Mouse (Mus musculus) neural tube, embryonic 11.5 days (tissue): ENCODE data around the gene Gm8369. TPM values are rescaled to one million over a fixed set of nuclear protein-coding genes. Genes with fewer than 3 reads are reported as not detected.
"Not testable (repeated sequence)": the region's sequence is repeated elsewhere in the genome, so short reads cannot be mapped to it uniquely, and the experiment has no call there.

Experiments used
- ATAC-seq: fragments of 200-750 bp; cut with Nextera tagmentation; 2 replicates; pipeline ENCODE4 v1.8.0; 2017; ENCODE audit warnings: moderate number of reproducible peaks, mild to moderate bottlenecking, moderate TSS enrichment, moderate library complexity; ENCODE audit not compliant: insufficient read depth, low FRiP score, low TSS enrichment
- DNase-seq: peaks from one replicate; pipeline ENCODE4 v3.0.0-alpha.2; 2015; ENCODE audit warnings: low spot score
- H3K27ac ChIP-seq: fragments of 300-500 bp; sonication (generic); 2 replicates; pipeline ENCODE4 v1.5.1; 2014; ENCODE audit warnings: low read depth, mild to moderate bottlenecking, low read length
- H3K27me3 ChIP-seq: fragments of 300-500 bp; sonication (generic); 2 replicates; pipeline ENCODE4 v1.6.1; 2014; ENCODE audit warnings: mild to moderate bottlenecking, low read length, mixed read lengths; ENCODE audit not compliant: control insufficient read depth, insufficient read depth
- H3K36me3 ChIP-seq: fragments of 300-500 bp; sonication (generic); 2 replicates; pipeline ENCODE4 v1.6.1; 2014; ENCODE audit warnings: mild to moderate bottlenecking, low read length, moderate library complexity, mixed read lengths; ENCODE audit not compliant: control insufficient read depth, insufficient read depth
- H3K4me1 ChIP-seq: fragments of 300-500 bp; sonication (generic); 2 replicates; pipeline ENCODE4 v1.6.1; 2014; ENCODE audit warnings: low read length, mixed read lengths; ENCODE audit not compliant: control insufficient read depth, insufficient read depth
- H3K4me2 ChIP-seq: fragments of 300-500 bp; sonication (generic); 2 replicates; pipeline ENCODE4 v1.6.1; 2014; ENCODE audit warnings: low read depth, mild to moderate bottlenecking, moderate library complexity
- H3K4me3 ChIP-seq: fragments of 300-500 bp; sonication (generic); 2 replicates; pipeline ENCODE4 v1.5.1; 2014; ENCODE audit warnings: low read depth, low read length
- H3K9ac ChIP-seq: fragments of 300-500 bp; sonication (generic); 2 replicates; pipeline ENCODE4 v1.6.1; 2014; ENCODE audit warnings: mild to moderate bottlenecking, low read length
- H3K9me3 ChIP-seq: fragments of 300-500 bp; sonication (generic); 2 replicates; pipeline ENCODE4 v1.6.1; 2016; ENCODE audit warnings: low read length; ENCODE audit not compliant: control insufficient read depth
- whole genome bisulfite sequencing: fragments of 180-500 bp; shearing (Covaris S2); extraction: QIAGEN DNeasy Blood & Tissue Kit; methylation state at CpG from one replicate; pipeline ENCODE4 v1.1.7; 2014; 5-methylcytosine and 5-hydroxymethylcytosine counted together
- polyA plus RNA-seq: library from polyadenylated mRNA; unstranded; fragments of >200 nt; fragmentation: Nextera tagmentation; extraction: Ambion mirVana; gene quantifications from 2 replicates; pipeline ENCODE4 v1.2.1, GENCODE M21; 2014

The Gm8369 gene
- polyA plus RNA-seq, 1 experiment from 2014 or later = not detected

DNA sequence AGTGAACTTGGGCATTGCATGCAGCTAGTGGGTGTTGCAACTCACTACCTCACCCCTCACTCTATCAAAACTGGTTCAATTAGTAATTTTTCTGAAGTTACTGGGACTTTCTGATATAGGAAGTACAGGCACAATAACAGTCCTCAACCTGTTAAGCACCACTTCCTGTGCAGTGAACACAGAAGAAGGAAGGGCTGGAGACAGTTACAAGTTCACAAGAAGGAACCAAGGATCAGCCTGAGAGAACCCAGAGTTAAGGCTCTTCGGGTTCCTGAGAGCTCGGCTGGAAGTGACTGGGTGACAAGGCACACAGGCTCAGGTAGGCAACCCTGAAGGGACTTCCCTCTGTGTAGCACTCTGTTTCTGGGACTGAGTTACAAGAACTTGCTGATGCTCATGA, 32.6 kb downstream of the Gm8369 start:
- ATAC-seq, DNase-seq, H3K27ac ChIP-seq, H3K27me3 ChIP-seq, H3K9ac ChIP-seq, H3K4me3 ChIP-seq, H3K9me3 ChIP-seq, H3K36me3 ChIP-seq, H3K4me2 ChIP-seq, H3K4me1 ChIP-seq: not testable (repeated sequence)
- 83% methylated on average over 2 of the region's 2 CpGs for WGBS

DNA sequence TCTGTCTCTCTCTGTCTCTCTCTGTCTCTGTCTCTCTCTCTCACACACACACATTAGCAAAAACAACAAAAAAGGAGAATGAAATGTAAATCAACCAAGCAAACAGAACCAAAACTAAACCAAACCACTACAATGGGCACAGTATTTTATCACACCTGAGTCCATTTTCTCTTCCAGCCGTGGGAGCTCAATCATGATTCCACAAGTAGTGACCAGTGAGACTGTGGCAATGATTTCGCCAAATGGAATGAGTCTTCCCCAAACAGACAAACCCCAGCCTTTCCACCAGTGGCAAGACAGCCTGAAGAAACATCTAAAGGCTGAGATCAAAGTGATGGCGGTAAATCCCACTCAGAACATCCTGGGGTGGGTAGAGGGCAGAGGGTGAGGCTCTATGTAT, 34.4 kb downstream of the Gm8369 start:
- WGBS = 87% methylated on average over 3 of the region's 3 CpGs
- DNase-seq = no peak
- no peak overlapping the region for H3K4me3 ChIP-seq
- no peaks in the 10 kb centered on the region for H3K36me3 ChIP-seq
- H3K9me3 ChIP-seq = no peaks in the 10 kb centered on the region
- H3K9ac ChIP-seq = no peak overlapping the region
- H3K4me2 ChIP-seq = no peak overlapping the region
- no peaks in the 10 kb centered on the region for H3K4me1 ChIP-seq
- ATAC-seq = no peak
- H3K27ac ChIP-seq = no peak overlapping the region
- no peaks in the 10 kb centered on the region for H3K27me3 ChIP-seq

DNA sequence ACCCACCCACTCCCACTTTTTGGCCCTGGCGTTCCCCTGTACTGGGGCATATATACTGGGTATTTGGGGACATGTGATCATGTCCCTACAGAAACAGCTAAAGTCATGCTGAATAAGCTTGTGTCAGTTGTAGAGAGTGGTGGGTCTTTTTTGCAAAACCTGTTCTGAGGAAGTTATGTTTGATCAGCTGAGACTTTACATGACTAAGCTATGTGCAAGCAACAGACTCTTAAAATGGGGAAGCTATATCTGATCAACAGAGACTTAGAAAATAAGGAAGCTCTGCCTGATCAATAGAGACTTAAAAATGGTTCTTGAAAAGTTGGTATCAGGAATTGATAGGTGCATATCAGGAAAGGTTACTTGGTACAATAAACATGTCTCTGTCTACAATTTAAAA, 47.7 kb downstream of the Gm8369 start:
- Histone ChIP-seq H3K9me3 (no peaks in the 10 kb centered on the region), H3K9ac (no peak overlapping the region), H3K27ac (no peak overlapping the region), H3K4me2 (no peak overlapping the region), H3K4me1 (no peaks in the 10 kb centered on the region), H3K27me3 (no peaks in the 10 kb centered on the region), H3K4me3 (no peak overlapping the region), H3K36me3 (no peaks in the 10 kb centered on the region)
- DNase-seq = no peak
- WGBS = 91% methylated on average over 1 of the region's 1 CpGs
- ATAC-seq = no peak

DNA sequence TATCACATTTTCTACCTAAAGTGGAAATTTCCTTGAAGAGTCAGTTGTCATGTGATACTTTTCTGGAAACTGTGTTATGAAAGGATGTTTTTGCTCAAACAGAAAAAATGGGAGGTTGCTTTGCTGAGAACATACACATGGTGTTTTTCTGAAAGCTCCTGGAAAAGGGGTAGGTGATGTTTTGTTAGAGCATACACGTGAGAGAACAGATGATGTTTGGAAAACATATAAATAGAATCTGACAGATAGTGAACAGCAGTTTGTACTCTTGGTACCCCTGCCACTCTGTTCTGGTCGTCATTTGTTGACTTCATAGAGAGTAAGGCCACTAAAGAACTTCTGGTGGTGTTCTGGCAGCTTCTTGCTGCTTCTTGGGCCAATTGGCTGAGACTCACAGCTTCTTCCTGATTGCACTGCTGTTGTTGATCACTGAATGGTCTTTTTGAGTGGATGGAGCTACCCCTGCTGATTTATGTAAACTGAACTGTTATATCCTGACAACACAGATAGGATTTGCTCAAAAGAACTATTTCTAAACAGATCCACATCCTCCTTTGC, 48.2 kb downstream of the Gm8369 start:
- H3K9ac ChIP-seq = no peak overlapping the region
- no peaks in the 10 kb centered on the region for H3K27me3 ChIP-seq
- 79% methylated on average over 2 of the region's 2 CpGs for WGBS
- ATAC-seq (no peak), DNase-seq (no peak)
- H3K4me2 ChIP-seq = no peak overlapping the region
- H3K27ac ChIP-seq = no peak overlapping the region
- no peak overlapping the region for H3K4me3 ChIP-seq
- H3K9me3 ChIP-seq = no peaks in the 10 kb centered on the region
- no peaks in the 10 kb centered on the region for H3K36me3 ChIP-seq
- H3K4me1 ChIP-seq = no peaks in the 10 kb centered on the region

DNA sequence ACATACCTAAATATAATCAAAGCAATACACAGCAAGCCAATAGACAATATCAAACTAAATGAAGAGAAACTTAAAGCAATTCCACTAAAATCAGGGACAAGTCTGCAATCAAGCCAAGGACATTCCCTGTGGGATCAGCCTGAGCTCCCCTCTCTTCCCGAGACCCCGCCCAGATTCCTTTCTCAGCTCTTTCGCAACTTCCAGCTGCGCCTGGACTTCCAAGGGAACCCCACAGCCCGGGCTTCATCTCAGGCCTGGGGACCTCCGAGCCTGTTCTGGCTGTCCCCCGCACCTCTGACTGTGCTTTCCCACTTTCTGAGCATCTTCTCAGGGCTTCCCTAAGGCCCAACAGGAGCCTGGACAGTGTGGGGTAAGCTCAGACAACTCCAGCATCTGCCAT, 50.9 kb downstream of the Gm8369 start, which contains the start of gene Ms4a4d:
Ms4a4d (plus strand) TSS at position 209 of the 400 bp plus-strand sequence.
- Histone ChIP-seq H3K27ac (no peak within 1 kb of the TSS), H3K4me3 (no peak within 1 kb of the TSS), H3K9ac (no peak within 1 kb of the TSS), H3K27me3 (no peaks in the 10 kb centered on the region), H3K4me1 (no peaks in the 10 kb centered on the region), H3K36me3 (no peaks in the 10 kb centered on the region), H3K9me3 (no peaks in the 10 kb centered on the region), H3K4me2 (no peak within 1 kb of the TSS)
- no peak for ATAC-seq
- 16% methylated on average over 7 of the region's 7 CpGs for WGBS
- DNase-seq = no peak

DNA sequence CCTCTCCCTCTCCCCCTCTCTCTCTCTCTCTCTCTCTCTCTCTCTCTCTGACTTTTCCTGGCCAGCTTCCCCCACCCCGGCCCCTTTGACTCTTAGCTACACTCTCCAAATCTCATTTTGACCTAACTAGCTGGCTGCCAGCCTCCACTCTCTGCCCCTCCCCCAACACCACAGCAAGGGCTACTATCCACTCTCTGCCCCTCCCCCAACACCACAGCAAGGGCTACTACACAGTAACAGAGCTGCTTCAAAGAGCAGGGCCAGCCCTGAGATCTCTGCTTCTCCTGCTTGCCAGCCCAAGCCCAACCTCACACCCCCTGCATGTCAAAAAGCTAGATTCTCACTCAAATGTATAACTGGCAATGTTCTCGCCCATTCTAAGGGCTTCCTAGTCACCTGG, 51.6 kb downstream of the Gm8369 start:
- no peaks in the 10 kb centered on the region for H3K9me3 ChIP-seq
- H3K27ac ChIP-seq = no peak overlapping the region
- no peak overlapping the region for H3K4me3 ChIP-seq
- no peaks in the 10 kb centered on the region for H3K36me3 ChIP-seq
- WGBS = 20% methylated on average over 2 of the region's 2 CpGs
- ATAC-seq (no peak), DNase-seq (peak; percentile 24)
- H3K9ac ChIP-seq = no peak overlapping the region
- H3K4me1 ChIP-seq = no peaks in the 10 kb centered on the region
- no peak overlapping the region for H3K4me2 ChIP-seq
- no peaks in the 10 kb centered on the region for H3K27me3 ChIP-seq

DNA sequence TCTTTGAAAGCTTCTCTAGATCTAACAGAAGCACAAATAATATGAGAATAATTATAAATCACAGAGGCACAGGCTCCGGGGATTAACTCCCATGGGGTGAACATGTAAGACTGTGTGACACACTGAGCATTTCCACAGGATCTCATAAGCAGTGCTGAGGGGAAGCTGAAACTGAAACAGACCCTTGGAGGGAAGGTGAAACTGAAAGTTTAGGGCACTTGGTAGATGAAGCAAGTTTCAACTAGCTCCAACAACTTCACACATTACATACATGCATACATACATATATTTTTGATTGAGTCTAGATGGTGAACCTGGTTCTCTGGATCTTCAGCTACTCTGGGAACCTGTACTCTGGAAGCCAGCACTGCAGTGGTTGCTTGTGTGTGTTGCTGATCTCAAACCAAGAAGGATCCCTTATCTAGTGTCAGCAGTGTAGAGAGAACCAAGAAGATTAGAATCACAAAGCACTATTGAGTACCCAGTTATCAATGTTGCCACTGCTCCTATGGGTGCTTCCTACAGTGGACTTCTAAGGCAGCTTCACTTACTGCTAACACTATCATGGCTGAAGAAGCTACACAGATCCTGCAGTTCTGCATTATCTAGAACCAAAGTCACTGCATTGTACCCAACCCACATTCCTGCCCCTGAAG, 54.6 kb downstream of the Gm8369 start:
- ATAC-seq, H3K27ac ChIP-seq, H3K36me3 ChIP-seq, H3K4me2 ChIP-seq, H3K4me1 ChIP-seq, H3K9me3 ChIP-seq, DNase-seq, H3K4me3 ChIP-seq, H3K9ac ChIP-seq, H3K27me3 ChIP-seq: not testable (repeated sequence)
- 97% methylated on average over 1 of the region's 1 CpGs for WGBS

DNA sequence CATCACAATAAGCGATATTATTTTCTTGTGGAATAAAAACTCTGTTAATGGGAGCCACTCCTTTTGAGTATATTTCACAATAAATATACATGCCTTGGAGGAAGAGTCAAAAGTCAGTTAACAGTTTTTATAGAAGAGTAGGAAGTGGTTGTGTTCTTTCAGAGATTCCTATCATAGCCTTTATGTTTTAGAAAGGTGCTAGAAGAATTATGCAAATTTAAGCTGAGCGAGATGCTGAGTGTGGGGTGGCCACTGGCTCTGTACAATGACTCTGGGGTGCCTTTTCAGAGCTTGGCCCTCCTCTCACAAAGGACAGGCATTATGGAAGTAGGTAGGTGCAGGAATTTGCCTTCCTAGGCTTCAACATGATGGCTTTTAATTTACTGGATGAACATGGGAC, 58.6 kb downstream of the Gm8369 start:
- not testable (repeated sequence) for H3K4me2 ChIP-seq, H3K27ac ChIP-seq, ATAC-seq, H3K27me3 ChIP-seq, DNase-seq, H3K4me1 ChIP-seq, H3K36me3 ChIP-seq, H3K9ac ChIP-seq, H3K4me3 ChIP-seq, H3K9me3 ChIP-seq
- 89% methylated on average over 2 of the region's 2 CpGs for WGBS

DNA sequence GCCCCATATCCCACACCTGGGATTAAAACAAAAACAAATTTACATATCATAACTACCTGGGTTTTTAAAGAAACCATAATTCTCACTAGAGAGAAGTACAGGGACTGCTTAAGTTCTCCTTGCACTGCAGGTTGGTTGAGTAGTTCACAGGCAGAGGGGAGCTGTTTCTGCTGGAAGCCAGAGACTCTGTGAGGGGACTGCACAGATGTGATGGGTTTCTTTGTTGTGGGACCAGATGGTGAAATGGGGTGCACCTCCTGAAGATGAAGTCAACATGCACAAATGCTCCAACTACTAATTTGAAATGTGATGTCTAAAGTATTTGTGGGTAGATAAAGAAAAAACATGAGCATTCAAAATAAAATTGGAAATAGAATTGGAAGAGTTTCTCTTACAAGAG, 62.2 kb downstream of the Gm8369 start:
- Histone ChIP-seq H3K9me3 (no peaks in the 10 kb centered on the region), H3K4me3 (no peak overlapping the region), H3K36me3 (no peaks in the 10 kb centered on the region), H3K27ac (no peak overlapping the region), H3K9ac (no peak overlapping the region), H3K27me3 (no peaks in the 10 kb centered on the region), H3K4me2 (no peak overlapping the region), H3K4me1 (no peaks in the 10 kb centered on the region)
- ATAC-seq (no peak), DNase-seq (no peak)
